Mouse (Mus musculus) MEL (cell line): ENCODE measurements at regions not wholly inside any gene's neighbourhood (a gene's known extent, or its start where the extent isn't known, plus 50 kb on each side); places are given as distances from the start of the nearest gene placed in this dataset.

Source experiments
- DNase-seq: peaks from one replicate; pipeline ENCODE4 v3.0.0; 2011; ENCODE audit warnings: low read depth, low spot score
- H3K27ac ChIP-seq: 2 replicates; pipeline ENCODE4 v1.5.1; 2012; ENCODE audit warnings: low read depth, mild to moderate bottlenecking, control low read depth, low read length, moderate library complexity; ENCODE audit not compliant: control insufficient read depth
- H3K27me3 ChIP-seq, 2 experiments: fragments of 150-350 bp in 1 of 2; sonication (generic) in 1 of 2; 2 replicates each; pipeline ENCODE4 v1.6.1; 2012; ENCODE audit warnings: low read length in 2 of 2, mild to moderate bottlenecking in 2 of 2, improper control_type of control experiment in 1 of 2, moderate library complexity in 1 of 2; ENCODE audit not compliant: insufficient read depth in 2 of 2, control insufficient read depth in 1 of 2
- H3K36me3 ChIP-seq, 2 experiments: 2 replicates each; pipeline ENCODE4 v1.6.1; 2012 to 2014; ENCODE audit warnings: low read length in 2 of 2, improper control_type of control experiment in 1 of 2, inconsistent platforms in 1 of 2, mild to moderate bottlenecking in 1 of 2; ENCODE audit not compliant: insufficient read depth in 2 of 2, control insufficient read depth in 1 of 2
- H3K4me1 ChIP-seq, 2 experiments: fragments of 150-350 bp in 1 of 2; sonication (generic) in 1 of 2; 2 replicates each; pipeline ENCODE4 v1.6.1; 2012; ENCODE audit warnings: low read length in 2 of 2, improper control_type of control experiment in 1 of 2, mild to moderate bottlenecking in 1 of 2; ENCODE audit not compliant: insufficient read depth in 2 of 2, control insufficient read depth in 1 of 2
- H3K4me3 ChIP-seq, 2 experiments: fragments of 150-350 bp in 1 of 2; sonication (generic) in 1 of 2; 2 replicates each; pipeline ENCODE4 v1.5.1; 2012; ENCODE audit warnings: low read depth in 2 of 2, low read length in 2 of 2, mild to moderate bottlenecking in 2 of 2, moderate library complexity in 2 of 2, control low read depth in 1 of 2, improper control_type of control experiment in 1 of 2; ENCODE audit not compliant: control insufficient read depth in 1 of 2, insufficient read depth in 1 of 2
- H3K79me2 ChIP-seq: 2 replicates; pipeline ENCODE4 v1.6.1; 2012; ENCODE audit warnings: mild to moderate bottlenecking, low read length, moderate library complexity; ENCODE audit not compliant: control insufficient read depth, poor library complexity, insufficient read depth
- H3K9ac ChIP-seq: 2 replicates; pipeline ENCODE4 v1.6.1; 2012; ENCODE audit warnings: low read depth, mild to moderate bottlenecking, control low read depth, low read length, moderate library complexity; ENCODE audit not compliant: control insufficient read depth, poor library complexity, severe bottlenecking
- H3K9me3 ChIP-seq: fragments of 150-350 bp; sonication (generic); replicated peaks from 2 replicates; pipeline ENCODE4 v1.6.1; 2012; ENCODE audit warnings: mild to moderate bottlenecking, low read length, improper control_type of control experiment, moderate library complexity; ENCODE audit not compliant: insufficient read depth
- CHD2 ChIP-seq: IDR thresholded peaks from 2 replicates; pipeline ENCODE4 v1.6.1; 2011; ENCODE audit warnings: low read length, improper control_type of control experiment
- CTCF ChIP-seq, 3 experiments: IDR thresholded peaks in 2 of 3; conservative IDR thresholded peaks in 1 of 3; 2 replicates each; pipeline ENCODE4 v1.5.1; 2011 to 2012; ENCODE audit warnings: low read length in 3 of 3, low read depth in 2 of 3, mild to moderate bottlenecking in 2 of 3, improper control_type of control experiment in 1 of 3, inconsistent platforms in 1 of 3, mixed read lengths in 1 of 3, moderate library complexity in 1 of 3; ENCODE audit not compliant: control insufficient read depth in 1 of 3, insufficient read depth in 1 of 3, poor library complexity in 1 of 3, severe bottlenecking in 1 of 3
- E2F4 ChIP-seq: IDR thresholded peaks from 2 replicates; pipeline ENCODE4 v1.6.1; 2011; ENCODE audit warnings: low read depth, low read length, improper control_type of control experiment, borderline replicate concordance
- ELF1 ChIP-seq: IDR thresholded peaks from 2 replicates; pipeline ENCODE4 v1.6.1; 2014; ENCODE audit warnings: low read depth, mild to moderate bottlenecking, inconsistent platforms, low read length, improper control_type of control experiment, moderate library complexity
- EP300 ChIP-seq, 2 experiments: IDR thresholded peaks; 2 replicates each; pipeline ENCODE4 v1.6.1; 2011; ENCODE audit warnings: improper control_type of control experiment in 2 of 2, low read length in 2 of 2, low read depth in 1 of 2, mild to moderate bottlenecking in 1 of 2
- ETS1 ChIP-seq: IDR thresholded peaks from 2 replicates; pipeline ENCODE4 v1.6.1; 2012; ENCODE audit warnings: low read depth, mild to moderate bottlenecking, inconsistent platforms, low read length, improper control_type of control experiment, moderate library complexity
- GATA1 ChIP-seq: IDR thresholded peaks from 2 replicates; pipeline ENCODE4 v1.6.1; 2011; ENCODE audit warnings: low read depth, low read length, improper control_type of control experiment
- HCFC1 ChIP-seq: IDR thresholded peaks from 2 replicates; pipeline ENCODE4 v1.6.1; 2012; ENCODE audit warnings: low read depth, mild to moderate bottlenecking, inconsistent platforms, low read length, improper control_type of control experiment, moderate library complexity
- JUND ChIP-seq: IDR thresholded peaks from 2 replicates; pipeline ENCODE4 v1.6.1; 2011; ENCODE audit warnings: low read depth, mild to moderate bottlenecking, improper control_type of control experiment, low read length
- KAT2A ChIP-seq: conservative IDR thresholded peaks from 2 replicates; pipeline ENCODE4 v1.6.1; 2012; ENCODE audit warnings: low read depth, low read length, improper control_type of control experiment, inconsistent platforms
- MAFK ChIP-seq: IDR thresholded peaks from 2 replicates; pipeline ENCODE4 v1.6.1; 2011; ENCODE audit warnings: low read depth, mild to moderate bottlenecking, low read length, improper control_type of control experiment, borderline replicate concordance
- MAX ChIP-seq: IDR thresholded peaks from 2 replicates; pipeline ENCODE4 v1.6.1; 2011; ENCODE audit warnings: low read length, improper control_type of control experiment
- MEF2A ChIP-seq: IDR thresholded peaks from 2 replicates; pipeline ENCODE4 v1.6.1; 2014; ENCODE audit warnings: low read depth, mild to moderate bottlenecking, inconsistent platforms, low read length, improper control_type of control experiment; ENCODE audit not compliant: poor library complexity, insufficient replicate concordance, severe bottlenecking; ENCODE audit errors: extremely low read depth
- MXI1 ChIP-seq: IDR thresholded peaks from 2 replicates; pipeline ENCODE4 v1.6.1; 2011; ENCODE audit warnings: mild to moderate bottlenecking, low read depth, low read length, improper control_type of control experiment
- MYB ChIP-seq: IDR thresholded peaks from 2 replicates; pipeline ENCODE4 v1.6.1; 2011; ENCODE audit warnings: mild to moderate bottlenecking, low read depth, low read length, improper control_type of control experiment
- MYC ChIP-seq: IDR thresholded peaks from 2 replicates; pipeline ENCODE4 v1.6.1; 2011; ENCODE audit warnings: low read depth, mild to moderate bottlenecking, low read length, improper control_type of control experiment, moderate library complexity
- POLR2A ChIP-seq, 2 experiments: IDR thresholded peaks; 2 replicates each; pipeline ENCODE4 v1.6.1; 2011 to 2012; ENCODE audit warnings: low read length in 2 of 2, mild to moderate bottlenecking in 2 of 2, control low read depth in 1 of 2, improper control_type of control experiment in 1 of 2, low read depth in 1 of 2, moderate library complexity in 1 of 2; ENCODE audit not compliant: control insufficient read depth in 1 of 2, insufficient read depth in 1 of 2, poor library complexity in 1 of 2
- RAD21 ChIP-seq: IDR thresholded peaks from 2 replicates; pipeline ENCODE4 v1.6.1; 2011; ENCODE audit warnings: mild to moderate bottlenecking, low read depth, low read length, improper control_type of control experiment
- RCOR1 ChIP-seq: IDR thresholded peaks from 2 replicates; pipeline ENCODE4 v1.6.1; 2012; ENCODE audit warnings: low read depth, mild to moderate bottlenecking, inconsistent platforms, low read length, improper control_type of control experiment
- SMC3 ChIP-seq: IDR thresholded peaks from 2 replicates; pipeline ENCODE4 v1.6.1; 2011; ENCODE audit warnings: low read depth, low read length, improper control_type of control experiment
- TAL1 ChIP-seq: IDR thresholded peaks from 2 replicates; pipeline ENCODE4 v1.6.1; 2012; ENCODE audit warnings: mild to moderate bottlenecking, inconsistent platforms, low read length, moderate library complexity, mixed read lengths
- TBP ChIP-seq: IDR thresholded peaks from 2 replicates; pipeline ENCODE4 v1.8.0; 2011; ENCODE audit warnings: low read depth, low read length, improper control_type of control experiment
- ZKSCAN1 ChIP-seq: IDR thresholded peaks from 2 replicates; pipeline ENCODE4 v1.6.1; 2012; ENCODE audit warnings: low read depth, mild to moderate bottlenecking, inconsistent platforms, low read length, improper control_type of control experiment, moderate library complexity
- ZNF384 ChIP-seq: IDR thresholded peaks from 2 replicates; pipeline ENCODE4 v1.6.1; 2012; ENCODE audit warnings: low read depth, mild to moderate bottlenecking, inconsistent platforms, low read length, improper control_type of control experiment

DNA sequence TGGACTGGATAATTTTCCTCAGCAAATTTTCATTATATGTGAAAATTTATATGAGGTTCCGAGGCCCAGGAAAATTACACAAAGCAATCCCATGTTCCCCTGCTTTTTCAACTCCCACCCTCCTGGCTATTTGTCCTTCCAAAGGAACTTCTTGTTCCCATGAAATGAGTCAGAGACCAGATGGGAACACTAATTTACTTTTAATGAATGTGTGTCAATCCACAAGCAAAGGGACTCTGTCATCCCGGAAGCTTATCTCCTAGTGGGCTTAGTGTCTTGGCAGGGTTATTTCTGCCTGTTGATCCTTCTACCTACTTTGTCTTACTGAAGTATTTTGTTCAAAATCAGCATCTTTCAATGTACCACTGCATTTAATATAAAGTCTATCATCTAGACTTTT is 573.3 kb upstream of the Gm11114 start:
- H3K36me3 ChIP-seq: no peaks in the 10 kb centered on the region
- no peak overlapping the region for H3K27ac ChIP-seq
- no peak for TF ChIP-seq RCOR1
- TF ChIP-seq CHD2: no peak
- TF ChIP-seq TBP: no peak
- no peak for TF ChIP-seq ETS1
- TF ChIP-seq SMC3: no peak

DNA sequence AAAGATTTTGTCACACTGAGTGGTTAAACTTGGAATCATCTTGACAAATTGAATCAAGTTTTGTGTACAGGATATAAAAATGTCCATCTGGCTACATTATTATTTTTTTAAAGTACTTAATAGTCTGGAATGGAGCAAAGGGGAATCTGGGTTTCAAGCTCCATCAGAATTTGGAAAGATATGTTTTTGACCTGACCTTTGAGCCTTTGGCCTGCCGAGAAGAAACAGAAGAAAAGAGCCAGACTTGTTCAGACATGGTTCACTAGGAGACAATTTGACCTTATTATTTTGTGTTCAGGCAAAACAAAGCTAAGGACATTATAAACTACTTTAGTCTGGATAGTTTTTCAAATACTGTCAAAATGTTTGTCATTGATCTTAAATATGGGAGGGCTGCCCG is 572.2 kb upstream of the Gm11114 start:
- Histone ChIP-seq H3K9me3 (no peaks in the 10 kb centered on the region), H3K27ac (no peak overlapping the region), H3K4me3 (no peak overlapping the region), H3K4me1 (no peaks in the 10 kb centered on the region), H3K36me3 (no peaks in the 10 kb centered on the region)
- DNase-seq: no peak
- TF ChIP-seq CTCF (IDR thresholded peaks at IDR 0.05 in 2 of 3, conservative IDR thresholded peaks at IDR 0.05 in 1 of 3; ENCODE audit: control insufficient read depth in 1 of 3, insufficient read depth in 1 of 3, low read depth in 2 of 3, low read length in 3 of 3, poor library complexity in 1 of 3, severe bottlenecking in 1 of 3) (no peak), E2F4 (no peak), KAT2A (no peak), EP300 (IDR thresholded peaks at IDR 0.05; ENCODE audit: low read depth in 1 of 2, low read length in 2 of 2) (no peak), ZNF384 (no peak), POLR2A (IDR thresholded peaks at IDR 0.05; ENCODE audit: control insufficient read depth in 1 of 2, insufficient read depth in 1 of 2, low read depth in 1 of 2, low read length in 2 of 2, poor library complexity in 1 of 2) (no peak), MYB (no peak), RAD21 (no peak), HCFC1 (no peak), MXI1 (no peak), MEF2A (no peak), MYC (no peak), SMC3 (no peak)
- TF ChIP-seq, all 39 proteins: peak for 0
- Histone ChIP-seq H3K27me3 (no peaks in the 10 kb centered on the region), H3K79me2 (no peaks in the 10 kb centered on the region), H3K9ac (no peak overlapping the region)

More for the DNA sequence above, 573.3 kb upstream of the Gm11114 start:
- Histone ChIP-seq H3K27me3 (no peaks in the 10 kb centered on the region), H3K4me3 (no peak overlapping the region), H3K9me3 (no peaks in the 10 kb centered on the region), H3K79me2 (no peaks in the 10 kb centered on the region), H3K4me1 (no peaks in the 10 kb centered on the region), H3K9ac (no peak overlapping the region)
- no peak for DNase-seq

DNA sequence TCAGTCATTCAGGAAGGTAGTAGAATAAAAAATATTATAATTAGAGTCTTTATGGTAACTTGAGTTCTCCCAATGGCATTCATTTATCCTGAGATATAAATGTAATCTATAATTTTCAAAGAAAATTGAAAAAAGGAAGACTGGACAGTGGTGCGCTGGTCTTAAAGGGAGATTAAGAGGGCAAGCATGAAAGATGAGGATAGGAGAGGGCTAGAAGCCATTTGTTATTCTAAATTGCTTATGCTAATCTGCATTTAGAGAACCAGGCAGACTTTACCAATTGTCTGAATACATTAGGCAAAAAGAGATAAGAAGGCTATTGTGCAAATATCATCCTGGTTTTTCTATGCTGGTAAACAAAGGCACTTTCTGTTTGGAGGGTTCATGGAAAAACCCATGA is 558.2 kb upstream of the Gm11114 start:
- no peak for TF ChIP-seq MAX
- TF ChIP-seq MYC: no peak
- TF ChIP-seq TAL1: no peak
- no peak for TF ChIP-seq KAT2A
- no peak for TF ChIP-seq MAFK
- no peak for TF ChIP-seq CHD2
- no peak for TF ChIP-seq RAD21
- TF ChIP-seq MYB: no peak
- no peak for TF ChIP-seq GATA1
- no peak for TF ChIP-seq ELF1
- no peak for TF ChIP-seq JUND
- TF ChIP-seq ZNF384: no peak
- TF ChIP-seq ETS1: no peak
- TF ChIP-seq MEF2A: no peak
- TF ChIP-seq MXI1: no peak
- no peak for TF ChIP-seq ZKSCAN1
- Histone ChIP-seq H3K27me3 (no peaks in the 10 kb centered on the region), H3K9ac (no peak overlapping the region), H3K79me2 (no peaks in the 10 kb centered on the region), H3K4me1 (no peaks in the 10 kb centered on the region), H3K27ac (no peak overlapping the region), H3K9me3 (no peaks in the 10 kb centered on the region), H3K36me3 (no peaks in the 10 kb centered on the region), H3K4me3 (no peak overlapping the region)
- DNase-seq: no peak
